Comparison of ENCODE assay signal across 41 mouse cellular contexts in genomic region chrX:137160971-137161370, GRCm38 (mm10). TPM values are rescaled to one million over a fixed set of nuclear protein-coding genes. Genes with fewer than 3 reads are reported as not detected.
"Had no signal": no experiment of that assay in that cellular context is flagged by ENCODE, and none has a peak within 500 bp of the region (broad histone marks: within the 10 kb centered on the region; RNA-seq: fewer than 3 reads in every experiment).

No protein-coding gene starts in this region.

- H3K9me3 ChIP-seq: heart, embryonic 10.5 days; heart, embryonic 12.5 days; hindbrain, embryonic 10.5 days; hindbrain, embryonic 12.5 days; intestine, embryonic 15.5 days; kidney, embryonic 15.5 days; limb, embryonic 10.5 days; limb, embryonic 12.5 days; liver, embryonic 13.5 days had no signal

- H3K9ac ChIP-seq: heart, embryonic 12.5 days; hindbrain, embryonic 12.5 days; hindbrain, embryonic 14.5 days; intestine, embryonic 15.5 days; kidney, embryonic 15.5 days; limb, embryonic 12.5 days; liver, embryonic 13.5 days had no signal

- H3K27me3 ChIP-seq: intestine, embryonic 15.5 days; liver, embryonic 13.5 days had no signal

- DNase-seq: gastrocnemius, adult 2 months; gastrocnemius, postnatal 10 days; gastrocnemius, postnatal 25 days; heart, adult 18-20 months; heart, postnatal 10 days; heart, postnatal 4 days; kidney, adult 18-20 months; kidney, adult 8-10 months; kidney, postnatal 14 days; kidney, postnatal 36 days; layer of hippocampus, adult 9-11 months; layer of hippocampus, postnatal 36 days; liver; liver, embryonic 13.5 days had no signal

- H3K4me2 ChIP-seq: heart, embryonic 12.5 days; hindbrain, embryonic 12.5 days; hindbrain, embryonic 14.5 days; intestine, embryonic 15.5 days; kidney, embryonic 15.5 days; limb, embryonic 12.5 days; liver, embryonic 11.5 days; liver, embryonic 13.5 days had no signal

- H3K36me3 ChIP-seq: heart, embryonic 10.5 days; heart, embryonic 12.5 days; hindbrain, embryonic 10.5 days; hindbrain, embryonic 12.5 days; intestine, embryonic 15.5 days; kidney, embryonic 15.5 days; limb, embryonic 10.5 days; limb, embryonic 12.5 days; liver, embryonic 13.5 days had no signal

- H3K4me1 ChIP-seq: heart, embryonic 10.5 days; heart, embryonic 12.5 days; hindbrain, embryonic 10.5 days; hindbrain, embryonic 12.5 days; intestine, embryonic 15.5 days; kidney, embryonic 15.5 days; limb, embryonic 10.5 days; limb, embryonic 12.5 days; liver, embryonic 13.5 days had no signal

- H3K4me3 ChIP-seq: gastrocnemius, adult 2 months; heart, embryonic 10.5 days; heart, embryonic 12.5 days; hindbrain, embryonic 10.5 days; hindbrain, embryonic 12.5 days; intestine, embryonic 15.5 days; kidney, embryonic 15.5 days; limb, embryonic 10.5 days; limb, embryonic 12.5 days; liver, embryonic 13.5 days had no signal

- H3K27ac ChIP-seq: gastrocnemius, adult 2 months; heart, embryonic 10.5 days; hindbrain, embryonic 10.5 days; hindbrain, embryonic 12.5 days; hindbrain, embryonic 14.5 days; intestine, embryonic 15.5 days; kidney, embryonic 15.5 days; kidney, postnatal 0 days; limb, embryonic 10.5 days; limb, embryonic 12.5 days; liver, embryonic 13.5 days had no signal

RNA-seq across cellular contexts. Expression of gene Esx1, which starts 39.1 kb away (rescaled TPM):
- total RNA-seq: gastrocnemius, adult 2 months; gastrocnemius, postnatal 10 days; gastrocnemius, postnatal 25 days; gastrocnemius, postnatal 4 days; granulocyte monocyte progenitor cell, adult 5-6 weeks; heart, adult 18-20 months; heart, adult 8-10 months; heart, postnatal 10 days; heart, postnatal 25 days; heart, postnatal 4 days; layer of hippocampus, adult 18-20 months; layer of hippocampus, adult 8-10 months; layer of hippocampus, postnatal 14 days; layer of hippocampus, postnatal 36 days; left cerebral cortex, adult 18-20 months; left cerebral cortex, postnatal 14 days; left cerebral cortex, postnatal 36 days had no signal
- polyA plus RNA-seq: heart, embryonic 12.5 days; heart, embryonic 14.5 days; heart, embryonic 16.5 days; hindbrain, embryonic 10.5 days; hindbrain, embryonic 12.5 days; hindbrain, embryonic 14.5 days; hindbrain, embryonic 16.5 days; inflammation-experienced regulatory T-cells, adult 6 months; intestine, embryonic 15.5 days; intestine, postnatal 0 days; kidney, embryonic 15.5 days; kidney, postnatal 0 days; large intestine, adult 2 months; limb, embryonic 10.5 days; limb, embryonic 12.5 days; liver, embryonic 11.5 days; liver, embryonic 13.5 days had no signal
